Mouse (Mus musculus) frontal cortex, postnatal 14 days (tissue): ENCODE results near the gene Olfr710.
"Not testable (repeated sequence)": the region's sequence is repeated elsewhere in the genome, so short reads cannot be mapped to it uniquely, and the experiment has no call there.

ENCODE experiments used
- DNase-seq, 2 experiments: peaks; one replicate each; pipeline ENCODE4 v3.0.0; 2022; ENCODE audit warnings: low spot score in 2 of 2

Olfr710 gene

GRCm38 (mm10) chr7:106948212-106948611, at the start of gene Olfr710:
Gene Olfr710, minus strand, starts transcription at chr7:106948312.
- no peak for DNase-seq

- no peak for DNase-seq
Measured at GRCm38 (mm10) chr7:106985236-106985635, 37.1 kb upstream of the Olfr710 start.

GRCm38 (mm10) chr7:106975353-106975752, 27.2 kb upstream of the Olfr710 start, which contains the start of gene Olfr711:
Gene Olfr711, minus strand, starts transcription at chr7:106975453.
- no peak for DNase-seq

- DNase-seq, result not testable (repeated sequence)
Measured at GRCm38 (mm10) chr7:106967503-106967902, 19.4 kb upstream of the Olfr710 start.

GRCm38 (mm10) chr7:106963837-106964236, 15.7 kb upstream of the Olfr710 start, which contains the start of gene Olfr6:
Gene Olfr6, minus strand, starts transcription at chr7:106963937.
- no peak for DNase-seq

GRCm38 (mm10) chr7:106932119-106932518, 16.0 kb downstream of the Olfr710 start, which contains the start of gene Olfr709-ps1:
Gene Olfr709-ps1, minus strand, starts transcription at chr7:106932219.
- no peak for DNase-seq

GRCm38 (mm10) chr7:106920961-106921360, 27.2 kb downstream of the Olfr710 start:
- not testable (repeated sequence) for DNase-seq

- DNase-seq, result no peak
Measured at GRCm38 (mm10) chr7:106907676-106908075, 40.4 kb downstream of the Olfr710 start, which contains the start of gene Olfr1532-ps1. Gene Olfr1532-ps1, plus strand, starts transcription at chr7:106908001.

- not testable (repeated sequence) for DNase-seq
Measured at GRCm38 (mm10) chr7:106901141-106901540, 47.0 kb downstream of the Olfr710 start, which contains the start of gene Olfr707. Gene Olfr707, minus strand, starts transcription at chr7:106901241.
